Mouse (Mus musculus) liver, embryonic 11.5 days (tissue): Measurements from ENCODE around the gene Eef2k. TPM values are rescaled to one million over a fixed set of nuclear protein-coding genes. Genes with fewer than 3 reads are reported as not detected.
"Not testable (repeated sequence)": the region's sequence is repeated elsewhere in the genome, so short reads cannot be mapped to it uniquely, and the experiment has no call there.

Experiments
- ATAC-seq: fragments of 200-750 bp; cut with Nextera tagmentation; replicated peaks from 2 replicates; pipeline ENCODE4 v1.8.0; 2017; ENCODE audit warnings: moderate number of reproducible peaks, mild to moderate bottlenecking, moderate TSS enrichment, moderate library complexity; ENCODE audit not compliant: low FRiP score
- DNase-seq: peaks from one replicate; pipeline ENCODE4 v3.0.0-alpha.2; 2017; ENCODE audit warnings: low spot score
- H3K27ac ChIP-seq: fragments of 300-500 bp; sonication (generic); 2 replicates; pipeline ENCODE4 v1.5.1; 2014; ENCODE audit warnings: mild to moderate bottlenecking, low read depth, low read length, control low read depth
- H3K27me3 ChIP-seq: fragments of 300-500 bp; sonication (generic); replicated peaks from 2 replicates; pipeline ENCODE4 v1.6.1; 2014; ENCODE audit warnings: low read length, mixed read lengths; ENCODE audit not compliant: control insufficient read depth, insufficient read depth
- H3K36me3 ChIP-seq: fragments of 300-500 bp; sonication (generic); 2 replicates; pipeline ENCODE4 v1.6.1; 2014; ENCODE audit warnings: mild to moderate bottlenecking, low read length, moderate library complexity, mixed read lengths; ENCODE audit not compliant: control insufficient read depth, insufficient read depth
- H3K4me1 ChIP-seq: fragments of 300-500 bp; sonication (generic); replicated peaks from 2 replicates; pipeline ENCODE4 v1.6.1; 2014; ENCODE audit warnings: low read length, mixed read lengths; ENCODE audit not compliant: control insufficient read depth, insufficient read depth
- H3K4me2 ChIP-seq: fragments of 300-500 bp; sonication (generic); 2 replicates; pipeline ENCODE4 v1.6.1; 2014; ENCODE audit warnings: mild to moderate bottlenecking, control low read depth, moderate library complexity
- H3K4me3 ChIP-seq: fragments of 300-500 bp; sonication (generic); 2 replicates; pipeline ENCODE4 v1.5.1; 2014; ENCODE audit warnings: low read depth, low read length, control low read depth
- H3K9ac ChIP-seq: fragments of 300-500 bp; sonication (generic); 2 replicates; pipeline ENCODE4 v1.6.1; 2014; ENCODE audit warnings: low read depth, low read length, control low read depth
- H3K9me3 ChIP-seq: fragments of 300-500 bp; sonication (generic); 2 replicates; pipeline ENCODE4 v1.6.1; 2016; ENCODE audit warnings: low read length, inconsistent platforms, mixed read lengths; ENCODE audit not compliant: control insufficient read depth
- WGBS: fragments of 180-500 bp; shearing (Covaris S2); extraction: QIAGEN DNeasy Blood & Tissue Kit; methylation state at CpG from one replicate; pipeline ENCODE4 v1.1.7; 2014; 5-methylcytosine and 5-hydroxymethylcytosine counted together
- polyA plus RNA-seq: library from polyadenylated mRNA; unstranded; fragments of >200 nt; fragmentation: Nextera tagmentation; extraction: Ambion mirVana; gene quantifications from 2 replicates; pipeline ENCODE4 v1.2.1, GENCODE M21; 2014

Gene Eef2k
- polyA plus RNA-seq, 1 experiment from 2014 or later, result 23.2 TPM

- peaks cover 6% of the 10 kb centered on the region; the same call in 1 of the 2 replicates for H3K36me3 ChIP-seq
- WGBS, result 88% methylated on average over 9 of the region's 9 CpGs
- no peak overlapping the region for H3K4me3 ChIP-seq
- H3K9ac ChIP-seq, result no peak overlapping the region
- H3K4me1 ChIP-seq, result no peaks in the 10 kb centered on the region
- ATAC-seq (no peak), DNase-seq (no peak)
- no peaks in the 10 kb centered on the region for H3K9me3 ChIP-seq
- no peak overlapping the region for H3K4me2 ChIP-seq
- no peaks in the 10 kb centered on the region for H3K27me3 ChIP-seq
- no peak overlapping the region for H3K27ac ChIP-seq
Observed at GRCm38 (mm10) chr7:120897711-120898335, 55.2 kb downstream of the Eef2k start.

DNA sequence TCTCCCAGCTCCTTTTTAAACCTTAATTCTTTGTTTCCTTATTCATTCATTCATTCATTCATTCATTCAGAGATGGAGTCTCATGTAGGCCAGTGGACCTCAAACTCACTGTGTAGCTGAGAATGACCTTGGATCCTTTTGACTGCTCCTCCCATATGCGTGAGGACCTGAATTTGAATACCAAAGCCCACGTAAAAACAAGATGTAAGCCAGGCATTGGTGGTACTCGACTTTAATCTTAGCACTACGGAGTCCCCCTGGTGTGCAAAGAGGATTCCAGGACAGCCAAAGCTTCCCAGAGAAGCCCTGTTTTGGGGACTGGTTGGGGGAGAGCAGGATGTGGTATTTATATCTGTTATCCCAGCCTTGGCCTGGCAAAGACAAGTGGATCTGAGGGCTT, 57.6 kb downstream of the Eef2k start:
- peaks cover 6% of the 10 kb centered on the region; the same call in 1 of the 2 replicates for H3K36me3 ChIP-seq
- no peak overlapping the region for H3K9ac ChIP-seq
- no peaks in the 10 kb centered on the region for H3K9me3 ChIP-seq
- 71% methylated on average over 4 of the region's 4 CpGs for WGBS
- H3K27ac ChIP-seq, result no peak overlapping the region
- DNase-seq (no peak), ATAC-seq (no peak)
- no peak overlapping the region for H3K4me2 ChIP-seq
- H3K4me3 ChIP-seq, result no peak overlapping the region
- no peaks in the 10 kb centered on the region for H3K4me1 ChIP-seq
- no peaks in the 10 kb centered on the region for H3K27me3 ChIP-seq

GRCm38 (mm10) chr7:120901701-120902100, 59.1 kb downstream of the Eef2k start:
- no peak for DNase-seq
- WGBS, result 61% methylated on average over 8 of the region's 8 CpGs
- ATAC-seq, result no peak
- Histone ChIP-seq H3K4me1 (no peaks in the 10 kb centered on the region), H3K36me3 (peaks cover 6% of the 10 kb centered on the region; the same call in 1 of the 2 replicates), H3K9ac (no peak overlapping the region), H3K27ac (no peak overlapping the region), H3K9me3 (no peaks in the 10 kb centered on the region), H3K4me3 (no peak overlapping the region), H3K4me2 (no peak overlapping the region), H3K27me3 (no peaks in the 10 kb centered on the region)

DNA sequence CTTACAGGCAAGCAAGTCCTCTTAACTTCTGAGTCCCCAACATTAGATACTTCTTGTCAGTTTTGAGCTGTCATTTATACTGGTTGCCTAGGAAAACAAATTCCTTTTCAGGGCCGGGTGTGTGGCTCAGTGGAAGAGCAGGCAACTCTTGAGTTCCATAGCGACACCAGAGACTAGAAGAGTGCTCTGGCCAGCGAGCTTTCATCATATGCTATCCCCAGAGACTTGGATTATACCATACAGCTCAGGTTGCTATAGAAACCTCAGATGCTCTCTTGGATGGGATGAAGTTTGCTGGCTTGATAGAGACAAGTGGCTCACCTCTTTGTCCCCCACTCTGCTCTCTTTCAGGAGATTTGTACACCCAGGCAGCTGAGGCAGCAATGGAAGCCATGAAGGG, 60.3 kb downstream of the Eef2k start:
- no peaks in the 10 kb centered on the region for H3K4me1 ChIP-seq
- H3K36me3 ChIP-seq, result peaks cover 6% of the 10 kb centered on the region; the same call in 1 of the 2 replicates
- H3K27me3 ChIP-seq, result no peaks in the 10 kb centered on the region
- WGBS, result 76% methylated on average over 3 of the region's 3 CpGs
- no peak overlapping the region for H3K4me3 ChIP-seq
- no peak overlapping the region for H3K9ac ChIP-seq
- H3K27ac ChIP-seq, result no peak overlapping the region
- H3K9me3 ChIP-seq, result no peaks in the 10 kb centered on the region
- DNase-seq, result no peak
- no peak for ATAC-seq
- no peak overlapping the region for H3K4me2 ChIP-seq

GRCm38 (mm10) chr7:120910172-120910571, 67.5 kb downstream of the Eef2k start:
- not testable (repeated sequence) for ATAC-seq, H3K4me3 ChIP-seq, H3K9ac ChIP-seq, H3K27ac ChIP-seq, H3K4me1 ChIP-seq, DNase-seq, H3K9me3 ChIP-seq, H3K27me3 ChIP-seq, H3K4me2 ChIP-seq, H3K36me3 ChIP-seq
- 70% methylated on average over 3 of the region's 3 CpGs for WGBS

DNA sequence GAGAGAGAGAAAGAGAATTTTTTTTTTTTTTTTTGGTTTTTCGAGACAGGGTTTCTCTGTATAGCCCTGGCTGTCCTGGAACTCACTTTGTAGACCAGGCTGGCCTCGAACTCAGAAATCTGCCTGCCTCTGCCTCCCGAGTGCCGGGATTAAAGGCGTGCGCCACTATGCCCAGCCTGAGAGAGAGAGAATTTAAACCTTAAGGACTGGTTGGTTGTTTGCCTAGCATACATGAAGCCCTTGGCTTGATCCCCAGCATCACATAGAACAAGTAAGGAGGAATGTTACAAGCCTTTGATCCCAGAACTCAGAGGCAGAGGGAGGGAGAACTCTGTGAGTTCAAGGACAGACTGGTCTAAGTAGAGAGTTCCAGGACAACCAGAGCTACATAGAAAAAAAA, 68.6 kb downstream of the Eef2k start:
- not testable (repeated sequence) for H3K27me3 ChIP-seq, H3K9me3 ChIP-seq, H3K27ac ChIP-seq, DNase-seq, H3K4me1 ChIP-seq, ATAC-seq, H3K4me2 ChIP-seq, H3K36me3 ChIP-seq, H3K9ac ChIP-seq, H3K4me3 ChIP-seq
- 80% methylated on average over 6 of the region's 6 CpGs for WGBS

GRCm38 (mm10) chr7:120913332-120913731, 70.7 kb downstream of the Eef2k start:
- no peak overlapping the region for H3K9ac ChIP-seq
- no peak for DNase-seq
- no peaks in the 10 kb centered on the region for H3K27me3 ChIP-seq
- H3K36me3 ChIP-seq, result no peaks in the 10 kb centered on the region
- H3K9me3 ChIP-seq, result no peaks in the 10 kb centered on the region
- no peak overlapping the region for H3K27ac ChIP-seq
- ATAC-seq, result no peak
- H3K4me3 ChIP-seq, result no peak overlapping the region
- 32% methylated on average over 1 of the region's 1 CpGs for WGBS
- no peak overlapping the region for H3K4me2 ChIP-seq
- H3K4me1 ChIP-seq, result no peaks in the 10 kb centered on the region

GRCm38 (mm10) chr7:120916262-120916875, 73.7 kb downstream of the Eef2k start:
- ATAC-seq (no peak), DNase-seq (no peak)
- peak overlapping the region; percentile 68 for H3K4me2 ChIP-seq
- peak overlapping the region; percentile 26 for H3K4me3 ChIP-seq
- H3K27me3 ChIP-seq, result no peaks in the 10 kb centered on the region
- H3K4me1 ChIP-seq, result peaks cover 4% of the 10 kb centered on the region; the same call in 1 of the 2 replicates
- 0 out of 2 replicates have a peak overlapping the region, but pooled peaks have one; percentile 39 for H3K9ac ChIP-seq
- no peaks in the 10 kb centered on the region for H3K36me3 ChIP-seq
- H3K9me3 ChIP-seq, result no peaks in the 10 kb centered on the region
- 37% methylated on average over 11 of the region's 11 CpGs for WGBS
- H3K27ac ChIP-seq, result no peak overlapping the region

DNA sequence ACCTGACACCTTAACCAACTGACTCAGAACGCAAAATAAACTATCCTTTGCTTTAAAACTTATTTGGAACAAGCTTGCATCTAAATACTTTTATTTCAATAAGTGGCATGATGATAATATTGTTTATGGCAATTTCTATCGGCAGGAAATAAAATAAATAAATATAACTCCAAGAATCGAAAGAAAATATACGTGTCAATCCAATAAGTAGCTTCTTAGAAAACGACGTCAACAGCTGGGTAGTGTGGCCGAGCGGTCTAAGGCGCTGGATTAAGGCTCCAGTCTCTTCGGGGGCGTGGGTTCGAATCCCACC, 74.6 kb downstream of the Eef2k start:
- DNase-seq (no peak), ATAC-seq (no peak)
- peaks cover 3% of the 10 kb centered on the region; the same call in 1 of the 2 replicates for H3K36me3 ChIP-seq
- H3K27ac ChIP-seq, result no peak overlapping the region
- H3K27me3 ChIP-seq, result no peaks in the 10 kb centered on the region
- H3K9ac ChIP-seq, result no peak overlapping the region
- peak overlapping the region; percentile 94 for H3K4me3 ChIP-seq
- WGBS, result 8% methylated on average over 12 of the region's 12 CpGs
- peak overlapping the region; percentile 68 for H3K4me2 ChIP-seq
- H3K4me1 ChIP-seq, result peaks cover 4% of the 10 kb centered on the region; the same call in 1 of the 2 replicates
- H3K9me3 ChIP-seq, result no peaks in the 10 kb centered on the region
